Mouse (Mus musculus) ES-CJ7 (cell line): ENCODE measurements around the gene Gm3005.
"Not testable (repeated sequence)": the region's sequence is repeated elsewhere in the genome, so short reads cannot be mapped to it uniquely, and the experiment has no call there.

Experiments
- DNase-seq: peaks from one replicate; pipeline ENCODE4 v3.0.0; 2011; ENCODE audit warnings: low read depth, low spot score

The Gm3005 gene

DNA sequence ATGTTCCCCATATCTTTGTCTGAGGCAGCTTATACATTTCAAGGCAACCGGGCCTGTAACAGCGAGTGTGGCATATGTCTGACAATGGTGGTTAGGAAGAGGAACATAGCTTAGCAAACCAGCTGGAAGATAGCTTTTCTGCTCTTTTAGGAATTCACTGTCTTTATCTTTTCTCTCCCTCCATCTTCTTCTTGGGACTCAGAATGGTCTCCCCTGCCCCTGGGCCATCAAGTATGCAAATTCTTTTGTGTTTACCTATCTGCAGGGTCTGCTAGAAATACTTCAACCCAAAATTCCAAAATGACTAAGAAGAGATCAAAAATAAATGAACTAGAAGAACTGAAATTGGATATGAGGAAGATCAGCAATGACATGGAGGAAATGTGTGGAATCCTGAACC, at the start of gene Gm3005:
TSS of gene Gm3005 (plus strand) at position 301 of the 400 bp plus-strand sequence.
- not testable (repeated sequence) for DNase-seq

DNA sequence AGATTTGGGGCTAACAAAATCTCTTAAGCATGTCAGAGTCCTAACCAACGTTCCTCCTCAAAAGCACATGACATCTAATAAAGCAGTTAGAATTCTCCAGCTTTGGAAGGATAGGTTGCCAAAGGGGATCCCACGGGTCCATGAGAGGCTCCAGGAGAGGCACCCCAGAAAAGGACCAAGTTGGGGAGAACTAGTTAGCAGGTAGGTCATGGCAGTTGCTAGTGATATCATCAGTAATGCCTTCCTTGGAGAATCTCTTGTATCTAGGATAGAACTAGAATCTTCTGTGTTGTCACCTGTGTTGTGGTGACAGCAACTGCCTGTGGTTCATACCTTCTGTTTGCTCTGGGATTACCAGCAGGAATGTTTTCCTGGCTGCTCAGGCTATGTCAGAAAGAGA, 33.1 kb upstream of the Gm3005 start, which contains the start of gene Gm10413:
TSS of gene Gm10413 (plus strand) at position 301 of the 400 bp plus-strand sequence.
- DNase-seq = not testable (repeated sequence)

DNA sequence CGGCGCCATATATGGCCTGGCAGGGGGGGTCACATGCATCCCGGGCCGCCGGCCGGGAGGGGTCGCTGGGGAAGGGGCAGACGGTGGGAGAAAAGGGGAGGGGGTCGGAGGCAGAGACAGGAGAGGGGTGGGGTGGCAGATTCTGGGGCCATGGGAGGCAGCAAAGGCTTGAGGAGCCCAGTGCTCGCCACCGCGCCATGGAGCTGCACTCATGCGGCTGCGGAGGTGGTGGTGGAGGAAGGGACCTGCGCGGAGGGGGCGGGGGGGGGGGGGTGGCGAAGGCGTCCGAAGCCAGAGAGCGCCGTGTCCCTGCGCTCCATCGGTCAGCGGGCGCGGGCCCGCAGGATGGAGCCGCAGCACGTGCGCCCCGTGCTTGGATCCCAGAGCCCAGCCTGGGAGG, 15.6 kb upstream of the Gm3005 start, which contains the start of gene Gm10409:
TSS of gene Gm10409 (plus strand) at position 301 of the 400 bp plus-strand sequence.
- DNase-seq = not testable (repeated sequence)

DNA sequence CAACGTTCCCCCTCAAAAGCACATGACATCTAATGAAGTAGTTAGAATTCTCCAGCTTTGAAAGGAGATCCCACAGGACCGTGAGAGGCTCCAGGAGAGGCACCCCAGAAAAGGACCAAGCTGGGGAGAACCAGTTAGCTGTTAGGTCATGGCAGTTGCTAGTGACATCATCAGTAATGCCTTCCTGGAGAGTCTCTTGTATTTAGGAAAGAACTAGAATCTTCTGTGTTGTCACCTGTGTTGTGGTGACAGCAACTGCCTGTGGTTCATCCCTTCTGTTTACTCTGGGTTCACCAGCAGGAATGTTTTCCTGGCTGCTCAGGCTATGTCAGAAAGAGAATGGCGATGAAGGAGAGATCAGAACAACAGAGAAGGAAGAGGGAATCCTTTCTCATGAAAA, 21.2 kb downstream of the Gm3005 start, which contains the start of gene Gm10408:
TSS of gene Gm10408 (plus strand) at position 301 of the 400 bp plus-strand sequence.
- DNase-seq = not testable (repeated sequence)

DNA sequence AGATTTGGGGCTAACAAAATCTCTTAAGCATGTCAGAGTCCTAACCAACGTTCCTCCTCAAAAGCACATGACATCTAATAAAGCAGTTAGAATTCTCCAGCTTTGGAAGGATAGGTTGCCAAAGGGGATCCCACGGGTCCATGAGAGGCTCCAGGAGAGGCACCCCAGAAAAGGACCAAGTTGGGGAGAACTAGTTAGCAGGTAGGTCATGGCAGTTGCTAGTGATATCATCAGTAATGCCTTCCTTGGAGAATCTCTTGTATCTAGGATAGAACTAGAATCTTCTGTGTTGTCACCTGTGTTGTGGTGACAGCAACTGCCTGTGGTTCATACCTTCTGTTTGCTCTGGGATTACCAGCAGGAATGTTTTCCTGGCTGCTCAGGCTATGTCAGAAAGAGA, 206.3 kb downstream of the Gm3005 start, which contains the start of gene Gm3012:
TSS of gene Gm3012 (plus strand) at position 301 of the 400 bp plus-strand sequence.
- not testable (repeated sequence) for DNase-seq
